Mouse (Mus musculus) kidney, adult 11 months (tissue): ENCODE measurements at regions not wholly inside any gene's neighbourhood (a gene's known extent, or its start where the extent isn't known, plus 50 kb on each side); places are given as distances from the start of the nearest gene placed in this dataset.

Experiments
- DNase-seq: peaks from one replicate; pipeline ENCODE4 v3.0.0; 2022

DNA sequence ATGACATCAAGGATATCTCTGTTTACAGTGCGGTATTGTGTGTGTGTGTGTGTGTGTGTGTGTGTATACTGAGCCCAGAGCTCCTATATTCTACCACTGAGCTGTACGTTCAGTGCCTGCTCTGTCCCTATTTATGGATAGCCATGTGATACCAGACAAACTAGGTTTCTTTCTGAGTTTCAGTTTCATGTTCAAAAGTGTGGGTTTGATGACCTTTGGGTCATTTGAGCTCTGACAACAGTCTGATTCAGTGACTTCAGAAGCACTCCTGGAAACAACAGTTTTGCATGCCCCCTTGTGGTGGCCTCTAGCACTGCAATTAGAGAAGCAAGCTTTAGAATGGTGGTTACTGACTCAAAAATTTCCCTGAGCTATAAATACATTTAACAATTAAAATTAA lies 50.9 kb upstream of the Tent2 start:
- DNase-seq, result peak; percentile 54

DNA sequence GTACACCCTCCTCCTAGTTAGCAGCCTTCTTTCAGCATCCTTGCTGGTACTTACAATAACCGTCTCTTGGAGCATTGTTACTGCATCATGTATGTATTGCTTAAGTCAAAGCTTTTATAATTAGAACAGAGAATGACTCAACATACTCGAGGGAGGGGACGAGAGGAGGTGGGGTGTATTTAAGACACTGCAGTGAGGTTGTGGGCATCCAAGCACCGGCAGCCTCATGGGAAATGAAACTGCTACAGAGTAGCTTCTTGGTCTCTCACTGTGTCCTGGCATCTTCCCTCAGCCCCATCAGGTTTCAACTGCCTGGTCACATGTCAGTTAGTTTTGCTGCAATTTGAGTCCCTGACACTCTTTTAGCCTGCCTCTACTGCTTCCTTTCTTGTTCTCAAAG lies 50.7 kb upstream of the Homer1 start:
- DNase-seq, result no peak
